ENCODE assay signal across 9 mouse cellular contexts in the genomic region with DNA sequence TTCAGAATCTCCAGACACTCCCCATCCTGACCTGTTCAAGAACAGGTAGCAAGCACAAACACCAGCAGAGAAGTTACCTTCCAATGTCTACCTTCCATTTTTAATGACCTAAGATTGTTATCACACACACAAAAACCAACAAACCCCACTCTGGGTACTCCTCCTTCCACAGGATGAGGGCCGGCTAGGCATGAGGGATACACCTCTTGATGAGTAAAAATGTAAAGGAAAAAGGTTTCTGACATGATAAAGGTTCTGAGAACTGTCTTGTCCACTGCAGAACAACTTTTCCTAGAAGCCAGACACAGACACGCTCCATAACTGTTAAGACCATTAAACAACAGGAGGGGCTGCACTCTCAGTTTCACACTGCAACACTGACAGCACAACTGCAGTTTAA. TPM values are rescaled to one million over a fixed set of nuclear protein-coding genes. Genes with fewer than 3 reads are reported as not detected.
DNase-seq lines count a peak whose midpoint lies in the region; ATAC-seq and TF ChIP-seq lines count a peak whose summit lies in the region.
"Had no signal": no experiment of that assay in that cellular context is flagged by ENCODE, and none has a peak within 500 bp of the region (broad histone marks: within the 10 kb centered on the region; RNA-seq: fewer than 3 reads in every experiment).

No protein-coding gene starts in this region.

- peaks cover 8% of the 10 kb centered on the region for H3K4me1 ChIP-seq in heart, embryonic 11.5 days (ENCODE audit: control insufficient read depth, insufficient read depth, low read length)
- peaks cover 5% of the 10 kb centered on the region; the same call in 1 of the 2 replicates for H3K4me1 ChIP-seq in neural tube, embryonic 11.5 days (ENCODE audit: control insufficient read depth, insufficient read depth, low read length)
- peaks cover 15% of the 10 kb centered on the region for H3K4me1 ChIP-seq in liver, embryonic 16.5 days (ENCODE audit: control insufficient read depth, low read depth, low read length)
- H3K4me1 ChIP-seq in stomach, postnatal 0 days (replicated peaks; ENCODE audit: control insufficient read depth, insufficient read depth) = no peaks in the 10 kb centered on the region

- no peak for TF ChIP-seq CTCF in stomach, postnatal 0 days (IDR thresholded peaks at IDR 0.05; ENCODE audit: low read depth)

- H3K27me3 ChIP-seq in heart, embryonic 11.5 days (ENCODE audit: control insufficient read depth, insufficient read depth, low read length) = no peaks in the 10 kb centered on the region
- H3K27me3 ChIP-seq in neural tube, embryonic 11.5 days (ENCODE audit: control insufficient read depth, insufficient read depth, low read length) = no peaks in the 10 kb centered on the region
- H3K27me3 ChIP-seq in liver, embryonic 16.5 days (ENCODE audit: control insufficient read depth, insufficient read depth, low read depth, low read length) = no peaks in the 10 kb centered on the region
- H3K27me3 ChIP-seq in stomach, postnatal 0 days (ENCODE audit: control insufficient read depth, insufficient read depth, low read length) = no peaks in the 10 kb centered on the region

- intact Hi-C loops in heart, postnatal 14 days (cut with DNase I) = loop anchor here (10.0 kb wide), 1 partner anchor 249 kb away; no protein-coding TSS in a partner anchor

- H3K9me3 ChIP-seq in heart, embryonic 11.5 days (replicated peaks; ENCODE audit: control insufficient read depth, low read length) = no peaks in the 10 kb centered on the region
- no peaks in the 10 kb centered on the region for H3K9me3 ChIP-seq in neural tube, embryonic 11.5 days (ENCODE audit: control insufficient read depth, low read length)
- H3K9me3 ChIP-seq in liver, embryonic 16.5 days (replicated peaks; ENCODE audit: control insufficient read depth, low read length) = no peaks in the 10 kb centered on the region
- H3K9me3 ChIP-seq in stomach, postnatal 0 days (ENCODE audit: control insufficient read depth, low read length) = no peaks in the 10 kb centered on the region

- H3K9ac ChIP-seq in heart, embryonic 11.5 days (ENCODE audit: low read depth, low read length) = 0 out of 2 replicates have a peak overlapping the region, but pooled peaks have one; percentile 29
- no peak overlapping the region for H3K9ac ChIP-seq in neural tube, embryonic 11.5 days (ENCODE audit: low read length)
- no peak overlapping the region for H3K9ac ChIP-seq in liver, embryonic 16.5 days (ENCODE audit: low read depth, low read length)
- no peak overlapping the region for H3K9ac ChIP-seq in stomach, postnatal 0 days (ENCODE audit: low read length)

- TF ChIP-seq EP300 in stomach, postnatal 0 days (optimal IDR thresholded peaks at IDR 0.05) = no peak

- H3K4me2 ChIP-seq in heart, embryonic 11.5 days = peak overlapping the region; percentile 57
- peak overlapping the region; percentile 3; the same call in 1 of the 2 replicates for H3K4me2 ChIP-seq in neural tube, embryonic 11.5 days (ENCODE audit: low read depth)
- peak overlapping the region; percentile 14; the same call in 1 of the 2 replicates for H3K4me2 ChIP-seq in liver, embryonic 16.5 days (ENCODE audit: low read depth, low read length)
- peak overlapping the region; percentile 15; the same call in 1 of the 2 replicates for H3K4me2 ChIP-seq in stomach, postnatal 0 days (replicated peaks; ENCODE audit: low read depth)

- H3K36me3 ChIP-seq in heart, embryonic 11.5 days (ENCODE audit: control insufficient read depth, insufficient read depth, low read length) = no peaks in the 10 kb centered on the region
- H3K36me3 ChIP-seq in neural tube, embryonic 11.5 days (ENCODE audit: control insufficient read depth, insufficient read depth, low read length) = no peaks in the 10 kb centered on the region
- H3K36me3 ChIP-seq in liver, embryonic 16.5 days (ENCODE audit: control insufficient read depth, insufficient read depth) = no peaks in the 10 kb centered on the region
- H3K36me3 ChIP-seq in stomach, postnatal 0 days (ENCODE audit: control insufficient read depth, insufficient read depth, low read length) = no peaks in the 10 kb centered on the region

- no peak for DNase-seq in heart, postnatal 14 days
- DNase-seq in neural tube, embryonic 11.5 days (ENCODE audit: low spot score) = no peak
- DNase-seq in neural tube, embryonic 10.5 days (ENCODE audit: extremely low spot score, low spot score) = no peak
- no peak for DNase-seq in stomach, postnatal 0 days (ENCODE audit: low spot score)
- no peak for DNase-seq in layer of hippocampus, adult 11-12 months (ENCODE audit: low spot score)
- no peak for DNase-seq in right cerebral cortex, adult 18-20 months
- DNase-seq: right cerebral cortex, postnatal 25 days had no signal

- peak overlapping the region; percentile 8 for H3K4me3 ChIP-seq in heart, embryonic 11.5 days (ENCODE audit: low read depth, low read length)
- no peak overlapping the region for H3K4me3 ChIP-seq in neural tube, embryonic 11.5 days (ENCODE audit: low read depth, low read length)
- no peak overlapping the region for H3K4me3 ChIP-seq in liver, embryonic 16.5 days (ENCODE audit: low read depth, low read length)
- no peak overlapping the region for H3K4me3 ChIP-seq in stomach, postnatal 0 days (ENCODE audit: low read depth, low read length)

- H3K27ac ChIP-seq in heart, embryonic 11.5 days (ENCODE audit: low read depth, low read length) = no peak overlapping the region
- no peak overlapping the region for H3K27ac ChIP-seq in neural tube, embryonic 11.5 days (ENCODE audit: low read depth, low read length)
- no peak overlapping the region for H3K27ac ChIP-seq in liver, embryonic 16.5 days (ENCODE audit: low read length)
- no peak overlapping the region for H3K27ac ChIP-seq in stomach, postnatal 0 days (replicated peaks)

- ATAC-seq in heart, embryonic 11.5 days (replicated peaks; ENCODE audit: insufficient number of reproducible peaks, low FRiP score, low TSS enrichment) = no peak
- no peak for ATAC-seq in neural tube, embryonic 11.5 days (ENCODE audit: insufficient read depth, low FRiP score, low TSS enrichment)
- no peak for ATAC-seq in liver, embryonic 16.5 days (ENCODE audit: low read depth)
- ATAC-seq in stomach, postnatal 0 days (ENCODE audit: low FRiP score, low TSS enrichment) = no peak

- 43% methylated on average over 2 of the region's 2 CpGs for WGBS in heart, embryonic 11.5 days (ENCODE audit: insufficient replicate concordance)
- 62% methylated on average over 2 of the region's 2 CpGs for WGBS in neural tube, embryonic 11.5 days
- 39% methylated on average over 2 of the region's 2 CpGs for WGBS in liver, embryonic 16.5 days (ENCODE audit: insufficient replicate concordance)
- 72% methylated on average over 2 of the region's 2 CpGs for WGBS in stomach, postnatal 0 days

RNA-seq across cellular contexts. Expression of a gene that starts 3.7 kb away (rescaled TPM):
- polyA plus RNA-seq in heart, embryonic 11.5 days (2014; fragmentation: Nextera tagmentation; extraction: Ambion mirVana) = 54.3 and 67.1 TPM in 2 replicates
- 10 to 100 TPM; 27.3 to 27.5 TPM for total RNA-seq in heart, postnatal 14 days (2021)
- 34.2 TPM in 2 replicates for polyA plus RNA-seq in neural tube, embryonic 11.5 days (2014; fragmentation: Nextera tagmentation; extraction: Ambion mirVana)
- polyA plus RNA-seq in liver, embryonic 16.5 days (2015; fragmentation: Nextera tagmentation; extraction: Ambion mirVana) = 2.2 and 2.4 TPM in 2 replicates
- polyA plus RNA-seq in stomach, postnatal 0 days (2015; fragmentation: Nextera tagmentation; extraction: Ambion mirVana) = 13.4 and 14.4 TPM in 2 replicates

Comparison
In these comparisons a context has a peak if more than half of its experiments do, and no peak if none do; other contexts are left out.
1. H3K4me2 ChIP-seq: peak in every context shown above with its lines; median percentile 57 in heart, embryonic 11.5 days; 15 in stomach, postnatal 0 days; 14 in liver, embryonic 16.5 days; 3 in neural tube, embryonic 11.5 days.